Mouse (Mus musculus): Measurements from ENCODE around the gene Mip. TPM values are rescaled to one million over a fixed set of nuclear protein-coding genes. Genes with fewer than 3 reads are reported as not detected.
"Not testable (repeated sequence)": the region's sequence is repeated elsewhere in the genome, so short reads cannot be mapped to it uniquely, and the experiment has no call there.

Mip gene
- polyA plus RNA-seq, 1 experiment = 0.37 TPM

DNA sequence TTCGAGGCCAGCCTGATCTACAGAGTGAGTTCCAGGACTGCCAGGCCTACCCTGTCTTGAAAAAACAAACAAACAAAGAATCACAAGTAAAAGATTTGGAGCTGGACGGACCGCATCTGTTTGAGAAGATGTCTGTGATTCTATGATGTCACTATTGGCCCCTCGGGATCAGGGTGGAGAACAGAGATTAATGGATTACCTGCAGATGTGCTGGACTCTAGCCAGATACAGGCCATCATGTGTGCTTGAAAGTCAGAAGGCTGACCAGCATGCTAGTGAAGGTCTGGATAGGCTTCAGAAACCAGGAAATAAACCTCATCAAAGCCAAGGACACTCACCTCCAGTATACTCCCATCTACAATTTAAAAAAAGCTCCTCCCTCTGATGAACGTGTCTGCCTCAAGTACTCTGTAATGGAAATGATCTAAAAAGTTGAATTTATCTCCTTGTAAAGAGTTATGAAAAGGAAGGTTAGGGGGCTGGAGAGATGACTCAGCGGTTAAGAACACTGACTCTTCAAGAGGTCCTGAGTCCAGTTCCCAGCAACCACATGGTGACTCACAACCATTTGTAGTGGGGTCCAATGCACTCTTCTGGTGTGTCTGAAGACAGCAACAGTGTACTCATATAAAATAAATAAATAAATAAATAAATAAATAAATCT is 40.2 kb upstream of the Mip start:
- Histone ChIP-seq H3K9me3 (replicated peaks; ENCODE audit: control insufficient read depth, insufficient read depth, low read length, poor library complexity, severe bottlenecking) (no peaks in the 10 kb centered on the region), H3K27me3 (ENCODE audit: control insufficient read depth, insufficient read depth, low read length, poor library complexity, severe bottlenecking) (no peaks in the 10 kb centered on the region), H3K9ac (ENCODE audit: low read depth, poor library complexity, severe bottlenecking) (peak overlapping the region; percentile 83), H3K4me1 (ENCODE audit: control insufficient read depth, insufficient read depth, low read length) (peaks cover 7% of the 10 kb centered on the region), H3K27ac (ENCODE audit: insufficient read depth, low read length) (peak overlapping the region; percentile 96), H3K36me3 (ENCODE audit: control insufficient read depth, insufficient read depth, low read length, poor library complexity, severe bottlenecking) (no peaks in the 10 kb centered on the region), H3K4me3 (ENCODE audit: low read depth, low read length) (peak overlapping the region; percentile 19; the same call in 1 of the 2 replicates)
- TF ChIP-seq CTCF (IDR thresholded peaks at IDR 0.05; ENCODE audit: low read depth, low read length) = no peak
- no peak for TF ChIP-seq POLR2A (IDR thresholded peaks at IDR 0.05; ENCODE audit: insufficient read depth, low read length)
- no peak for TF ChIP-seq EP300 (IDR thresholded peaks at IDR 0.05; ENCODE audit: insufficient read depth, low read depth, low read length)

DNA sequence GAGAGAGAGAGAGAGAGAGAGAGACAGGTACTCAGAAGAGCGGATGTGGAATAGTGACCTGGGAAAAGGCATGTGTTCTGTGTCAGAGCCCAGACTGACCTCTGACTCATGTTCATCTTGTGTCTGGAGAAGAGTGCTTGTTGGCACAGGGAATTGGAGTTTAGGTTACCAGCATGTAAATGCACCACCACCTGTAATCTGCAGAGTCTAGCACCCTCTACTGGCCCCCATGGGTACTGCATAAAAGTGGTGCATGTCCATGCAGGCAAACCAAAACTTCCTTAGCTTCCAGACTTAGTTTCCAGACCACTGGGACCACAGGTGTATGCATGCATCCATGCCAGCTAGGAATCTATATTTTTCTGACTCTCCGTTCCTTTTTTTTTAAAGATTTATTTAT is 39.7 kb upstream of the Mip start:
- no peaks in the 10 kb centered on the region for H3K36me3 ChIP-seq (ENCODE audit: control insufficient read depth, insufficient read depth, low read length, poor library complexity, severe bottlenecking)

DNA sequence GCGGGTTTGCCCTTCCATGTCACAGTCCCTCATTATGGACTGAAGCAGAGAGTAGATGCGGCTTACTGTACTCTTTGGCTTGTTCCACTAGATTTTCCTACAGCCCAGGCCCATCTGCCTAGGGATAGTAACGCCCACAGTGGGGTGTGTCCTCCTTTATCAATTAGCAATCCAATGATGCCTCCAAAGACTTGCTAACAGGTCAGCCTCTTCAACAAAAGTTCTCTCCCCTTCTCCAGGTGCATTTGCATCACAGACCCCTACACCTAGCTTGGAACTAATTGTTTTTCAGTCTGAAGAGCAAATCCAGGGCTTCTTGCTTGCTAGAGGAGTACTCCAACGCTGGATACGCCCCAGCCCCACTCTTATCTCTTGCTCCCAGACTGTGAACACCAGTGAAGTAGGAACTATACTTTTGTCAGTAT is 38.4 kb upstream of the Mip start:
- Histone ChIP-seq H3K4me1 (ENCODE audit: control insufficient read depth, insufficient read depth, low read length) (peaks cover 7% of the 10 kb centered on the region), H3K9me3 (replicated peaks; ENCODE audit: control insufficient read depth, insufficient read depth, low read length, poor library complexity, severe bottlenecking) (no peaks in the 10 kb centered on the region), H3K27me3 (ENCODE audit: control insufficient read depth, insufficient read depth, low read length, poor library complexity, severe bottlenecking) (no peaks in the 10 kb centered on the region), H3K36me3 (ENCODE audit: control insufficient read depth, insufficient read depth, low read length, poor library complexity, severe bottlenecking) (no peaks in the 10 kb centered on the region), H3K4me3 (ENCODE audit: low read depth, low read length) (no peak overlapping the region), H3K27ac (ENCODE audit: insufficient read depth, low read length) (peak overlapping the region; percentile 100), H3K9ac (ENCODE audit: low read depth, poor library complexity, severe bottlenecking) (0 out of 2 replicates have a peak overlapping the region, but pooled peaks have one; percentile 21)
- TF ChIP-seq POLR2A (IDR thresholded peaks at IDR 0.05; ENCODE audit: insufficient read depth, low read length) (peak; percentile 70), CTCF (IDR thresholded peaks at IDR 0.05; ENCODE audit: low read depth, low read length) (no peak), EP300 (IDR thresholded peaks at IDR 0.05; ENCODE audit: insufficient read depth, low read depth, low read length) (peak; percentile 76; the same call in 1 of the 2 replicates)

More for the DNA sequence above, 39.7 kb upstream of the Mip start:
- no peak for TF ChIP-seq POLR2A (IDR thresholded peaks at IDR 0.05; ENCODE audit: insufficient read depth, low read length)
- peak; percentile 77 for TF ChIP-seq CTCF (IDR thresholded peaks at IDR 0.05; ENCODE audit: low read depth, low read length)
- H3K27ac ChIP-seq (ENCODE audit: insufficient read depth, low read length) = no peak overlapping the region; the same call in 1 of the 2 replicates
- no peaks in the 10 kb centered on the region for H3K9me3 ChIP-seq (replicated peaks; ENCODE audit: control insufficient read depth, insufficient read depth, low read length, poor library complexity, severe bottlenecking)
- peak overlapping the region; percentile 83 for H3K9ac ChIP-seq (ENCODE audit: low read depth, poor library complexity, severe bottlenecking)
- H3K4me1 ChIP-seq (ENCODE audit: control insufficient read depth, insufficient read depth, low read length) = peaks cover 7% of the 10 kb centered on the region
- no peaks in the 10 kb centered on the region for H3K27me3 ChIP-seq (ENCODE audit: control insufficient read depth, insufficient read depth, low read length, poor library complexity, severe bottlenecking)
- H3K4me3 ChIP-seq (ENCODE audit: low read depth, low read length) = no peak overlapping the region

DNA sequence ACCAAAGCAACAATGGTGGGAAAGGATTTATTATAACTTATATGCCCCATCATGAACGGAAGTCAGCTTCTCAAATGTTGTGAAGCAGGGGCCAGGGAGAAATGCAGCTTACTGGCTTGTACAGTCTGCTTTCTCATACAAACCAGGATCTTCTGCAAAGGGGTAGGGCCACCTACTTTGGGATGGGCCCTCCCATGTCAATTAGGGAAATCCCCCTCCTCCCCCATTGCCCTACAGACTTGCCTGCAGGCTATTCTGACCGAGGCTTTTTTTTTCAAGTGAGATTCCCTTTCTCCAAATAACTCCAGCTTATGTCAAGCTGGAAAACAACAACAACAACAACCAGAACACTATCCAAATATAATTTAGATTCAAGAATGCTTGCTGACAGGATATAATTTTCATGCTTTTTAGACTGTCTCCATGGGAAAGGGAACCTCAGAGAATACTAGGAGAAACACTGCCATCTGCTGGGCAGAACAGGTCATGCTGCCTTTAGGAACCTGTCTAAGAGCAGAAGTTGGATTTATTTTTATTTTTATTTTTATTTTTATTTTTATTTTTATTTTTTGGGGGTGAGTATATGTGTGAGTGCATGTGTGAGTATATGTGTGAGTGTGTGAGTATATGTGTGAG is 37.3 kb upstream of the Mip start:
- peaks cover 8% of the 10 kb centered on the region for H3K4me1 ChIP-seq (ENCODE audit: control insufficient read depth, insufficient read depth, low read length)
- H3K27me3 ChIP-seq (ENCODE audit: control insufficient read depth, insufficient read depth, low read length, poor library complexity, severe bottlenecking) = no peaks in the 10 kb centered on the region
- no peaks in the 10 kb centered on the region for H3K36me3 ChIP-seq (ENCODE audit: control insufficient read depth, insufficient read depth, low read length, poor library complexity, severe bottlenecking)
- H3K4me3 ChIP-seq (ENCODE audit: low read depth, low read length) = no peak overlapping the region
- 0 out of 2 replicates have a peak, but pooled peaks have one; percentile 54 for TF ChIP-seq EP300 (IDR thresholded peaks at IDR 0.05; ENCODE audit: insufficient read depth, low read depth, low read length)
- TF ChIP-seq POLR2A (IDR thresholded peaks at IDR 0.05; ENCODE audit: insufficient read depth, low read length) = no peak
- TF ChIP-seq CTCF (IDR thresholded peaks at IDR 0.05; ENCODE audit: low read depth, low read length) = peak; percentile 14
- H3K27ac ChIP-seq (ENCODE audit: insufficient read depth, low read length) = peak overlapping the region; percentile 100
- no peak overlapping the region for H3K9ac ChIP-seq (ENCODE audit: low read depth, poor library complexity, severe bottlenecking)
- no peaks in the 10 kb centered on the region for H3K9me3 ChIP-seq (replicated peaks; ENCODE audit: control insufficient read depth, insufficient read depth, low read length, poor library complexity, severe bottlenecking)

DNA sequence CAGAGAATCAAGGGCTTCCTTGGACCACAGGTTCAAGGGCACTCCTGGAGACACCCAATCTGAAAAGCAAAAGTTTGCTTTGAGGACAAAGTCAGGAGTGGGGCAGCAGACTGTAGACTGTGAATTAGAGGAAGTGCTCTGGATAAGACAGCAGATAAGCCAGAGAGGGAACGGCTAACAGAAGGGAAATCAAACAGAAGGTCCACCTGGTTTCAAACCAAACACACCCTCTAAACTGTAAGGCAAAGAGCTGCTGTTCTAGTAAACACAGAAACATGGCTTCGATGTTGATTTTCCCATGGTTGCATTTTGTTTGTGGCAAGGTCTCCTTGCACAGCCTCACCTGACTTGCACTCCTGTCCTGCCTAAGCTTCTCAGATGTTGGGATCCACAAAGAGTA is 34.2 kb upstream of the Mip start:
- Histone ChIP-seq H3K9ac (ENCODE audit: low read depth, poor library complexity, severe bottlenecking) (no peak overlapping the region), H3K4me1 (ENCODE audit: control insufficient read depth, insufficient read depth, low read length) (peaks cover 2% of the 10 kb centered on the region), H3K27me3 (ENCODE audit: control insufficient read depth, insufficient read depth, low read length, poor library complexity, severe bottlenecking) (no peaks in the 10 kb centered on the region), H3K27ac (ENCODE audit: insufficient read depth, low read length) (no peak overlapping the region), H3K9me3 (replicated peaks; ENCODE audit: control insufficient read depth, insufficient read depth, low read length, poor library complexity, severe bottlenecking) (no peaks in the 10 kb centered on the region), H3K4me3 (ENCODE audit: low read depth, low read length) (no peak overlapping the region), H3K36me3 (ENCODE audit: control insufficient read depth, insufficient read depth, low read length, poor library complexity, severe bottlenecking) (no peaks in the 10 kb centered on the region)
- no peak for TF ChIP-seq EP300 (IDR thresholded peaks at IDR 0.05; ENCODE audit: insufficient read depth, low read depth, low read length)
- TF ChIP-seq POLR2A (IDR thresholded peaks at IDR 0.05; ENCODE audit: insufficient read depth, low read length) = no peak
- no peak for TF ChIP-seq CTCF (IDR thresholded peaks at IDR 0.05; ENCODE audit: low read depth, low read length)

DNA sequence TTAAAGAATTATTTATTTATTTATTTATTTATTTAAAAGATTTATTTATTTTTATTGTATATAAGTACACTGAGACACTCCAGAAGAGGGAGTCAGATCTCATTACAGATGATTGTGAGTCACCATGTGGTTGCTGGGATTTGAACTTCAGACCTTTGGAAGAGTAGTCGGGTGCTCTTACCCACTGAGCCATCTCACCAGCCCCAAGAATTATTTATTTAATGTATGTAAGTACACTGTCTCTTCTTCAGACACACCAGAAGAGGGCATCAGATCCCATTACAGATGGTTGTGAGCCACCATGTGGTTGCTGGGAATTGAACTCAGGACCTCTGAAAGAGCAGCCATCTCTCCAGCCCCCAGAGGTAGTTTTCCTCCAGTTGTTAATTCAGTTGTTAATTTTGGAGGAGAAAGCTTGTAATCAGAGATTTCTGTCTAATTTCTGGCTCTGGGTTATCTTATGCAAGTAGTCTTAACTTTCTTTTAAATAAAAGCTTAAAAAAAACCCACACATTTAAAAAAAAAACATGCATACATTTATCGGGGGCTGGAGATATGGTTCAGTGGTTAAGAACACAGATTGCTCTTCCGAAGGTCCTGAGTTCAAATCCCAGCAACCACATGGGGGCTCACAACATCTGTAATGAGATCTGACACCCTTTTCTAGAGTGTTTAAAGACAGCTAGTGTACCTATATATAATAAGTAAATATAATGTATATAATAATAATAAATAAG is 33.4 kb upstream of the Mip start:
- not testable (repeated sequence) for H3K36me3 ChIP-seq (ENCODE audit: control insufficient read depth, insufficient read depth, low read length, poor library complexity, severe bottlenecking); H3K9ac ChIP-seq (ENCODE audit: low read depth, poor library complexity, severe bottlenecking); H3K27ac ChIP-seq (ENCODE audit: insufficient read depth, low read length); H3K4me1 ChIP-seq (ENCODE audit: control insufficient read depth, insufficient read depth, low read length); H3K27me3 ChIP-seq (ENCODE audit: control insufficient read depth, insufficient read depth, low read length, poor library complexity, severe bottlenecking); H3K4me3 ChIP-seq (ENCODE audit: low read depth, low read length); H3K9me3 ChIP-seq (replicated peaks; ENCODE audit: control insufficient read depth, insufficient read depth, low read length, poor library complexity, severe bottlenecking)
